Mouse (Mus musculus): Measurements from ENCODE around the gene Ptprf. TPM values are rescaled to one million over a fixed set of nuclear protein-coding genes. Genes with fewer than 3 reads are reported as not detected.
A peak's percentile ranks its signal among the peaks of the same experiment; 100 is the strongest.

Ptprf gene
- total RNA-seq, 2 experiments from 2014 or later = 13.0 to 16.4 TPM

GRCm38 (mm10) chr4:118288531-118288930 is 2.7 kb downstream of the Ptprf start:
- intact Hi-C loops (cut with DNase I) = no loop called here
- no peak for DNase-seq

GRCm38 (mm10) chr4:118286202-118286601 is 5.0 kb downstream of the Ptprf start:
- no peak for DNase-seq
- intact Hi-C loops (cut with DNase I) = no loop called here

GRCm38 (mm10) chr4:118282182-118282562 is 9.0 kb downstream of the Ptprf start:
- intact Hi-C loops (cut with DNase I) = no loop called here
- DNase-seq = no peak

- no peak for DNase-seq
- intact Hi-C loops (cut with DNase I) = no loop called here
These were observed 9.6 kb downstream of the Ptprf start for GRCm38 (mm10) chr4:118281444-118282181.

- no peak for DNase-seq
- intact Hi-C loops (cut with DNase I) = no loop called here
These were observed 10.7 kb downstream of the Ptprf start for GRCm38 (mm10) chr4:118280506-118280905.

- peak; percentile 31 to 49 for DNase-seq
- intact Hi-C loops (cut with DNase I) = loop anchor here (2.0 kb wide), 1 partner anchor 20 kb away; no protein-coding TSS in a partner anchor
These were observed 14.5 kb downstream of the Ptprf start for GRCm38 (mm10) chr4:118276520-118277232.

- DNase-seq = no peak
- intact Hi-C loops (cut with DNase I) = loop anchor here (2.0 kb wide), 1 partner anchor 19 kb away; no protein-coding TSS in a partner anchor
These were observed 15.3 kb downstream of the Ptprf start for GRCm38 (mm10) chr4:118275601-118276519.

- DNase-seq = no peak
- intact Hi-C loops (cut with DNase I) = no loop called here
These were observed 16.7 kb downstream of the Ptprf start for GRCm38 (mm10) chr4:118274521-118274920.

- intact Hi-C loops (cut with DNase I) = no loop called here
These were observed 17.2 kb downstream of the Ptprf start for GRCm38 (mm10) chr4:118273998-118274397.

GRCm38 (mm10) chr4:118273545-118273944 is 17.7 kb downstream of the Ptprf start:
- DNase-seq = peak in 1 of 2 experiments; percentile 22
- intact Hi-C loops (cut with DNase I) = no loop called here

More at GRCm38 (mm10) chr4:118273998-118274397, 17.2 kb downstream of the Ptprf start:
- no peak for DNase-seq

- intact Hi-C loops (cut with DNase I) = no loop called here
- no peak for DNase-seq
These were observed 18.3 kb downstream of the Ptprf start for GRCm38 (mm10) chr4:118272871-118273270.

- intact Hi-C loops (cut with DNase I) = no loop called here
- peak; percentile 68 to 70 for DNase-seq
These were observed 18.9 kb downstream of the Ptprf start for GRCm38 (mm10) chr4:118272258-118272657.

GRCm38 (mm10) chr4:118271556-118272074 is 19.6 kb downstream of the Ptprf start:
- intact Hi-C loops (cut with DNase I) = no loop called here
- no peak for DNase-seq

- intact Hi-C loops (cut with DNase I) = no loop called here
- no peak for DNase-seq
These were observed 20.5 kb downstream of the Ptprf start for GRCm38 (mm10) chr4:118270706-118271105.

GRCm38 (mm10) chr4:118269999-118270398 is 21.2 kb downstream of the Ptprf start:
- peak; percentile 75 to 90 for DNase-seq
- intact Hi-C loops (cut with DNase I) = no loop called here

- intact Hi-C loops (cut with DNase I) = no loop called here
- no peak for DNase-seq
These were observed 22.6 kb downstream of the Ptprf start for GRCm38 (mm10) chr4:118268429-118269212.

GRCm38 (mm10) chr4:118265557-118265956 is 25.6 kb downstream of the Ptprf start:
- intact Hi-C loops (cut with DNase I) = no loop called here
- DNase-seq = no peak

- DNase-seq = no peak
- intact Hi-C loops (cut with DNase I) = no loop called here
These were observed 29.3 kb downstream of the Ptprf start for GRCm38 (mm10) chr4:118261771-118262473.

- no peak for DNase-seq
- intact Hi-C loops (cut with DNase I) = no loop called here
These were observed 29.9 kb downstream of the Ptprf start for GRCm38 (mm10) chr4:118261291-118261690.

Measured in heart, postnatal 14 days (tissue).